Mouse (Mus musculus): ENCODE measurements around the gene Calm2. TPM values are rescaled to one million over a fixed set of nuclear protein-coding genes. Genes with fewer than 3 reads are reported as not detected.
A peak's percentile ranks its signal among the peaks of the same experiment; 100 is the strongest.

Calm2 gene
- total RNA-seq, 2 experiments from 2014 or later, result 2,255 to 2,273 TPM

- peak; percentile 69 to 77 for DNase-seq (ENCODE audit: low spot score in 2 of 2)
Observed at GRCm38 (mm10) chr17:87459750-87460668, 13.3 kb upstream of the Calm2 start.

- no peak for DNase-seq (ENCODE audit: low spot score in 2 of 2)
Observed at GRCm38 (mm10) chr17:87458911-87459749, 12.4 kb upstream of the Calm2 start.

- DNase-seq (ENCODE audit: low spot score in 2 of 2), result no peak
Observed at GRCm38 (mm10) chr17:87457961-87458360, 11.2 kb upstream of the Calm2 start.

GRCm38 (mm10) chr17:87454121-87454520 lies 7.4 kb upstream of the Calm2 start:
- DNase-seq (ENCODE audit: low spot score in 2 of 2), result no peak

GRCm38 (mm10) chr17:87453336-87453735 lies 6.6 kb upstream of the Calm2 start:
- DNase-seq (ENCODE audit: low spot score in 2 of 2), result no peak

GRCm38 (mm10) chr17:87448881-87449280 lies 2.1 kb upstream of the Calm2 start:
- DNase-seq (ENCODE audit: low spot score in 2 of 2), result no peak

- DNase-seq (ENCODE audit: low spot score in 2 of 2), result no peak
Observed at GRCm38 (mm10) chr17:87448339-87448738, 1.6 kb upstream of the Calm2 start.

GRCm38 (mm10) chr17:87447612-87448200 lies 971 bp upstream of the Calm2 start:
- DNase-seq (ENCODE audit: low spot score in 2 of 2), result no peak

- DNase-seq (ENCODE audit: low spot score in 2 of 2), result peak; percentile 64 to 67
Observed at GRCm38 (mm10) chr17:87445917-87446766, 593 bp downstream of the Calm2 start.

GRCm38 (mm10) chr17:87445337-87445916 lies 1.3 kb downstream of the Calm2 start:
- DNase-seq (ENCODE audit: low spot score in 2 of 2), result no peak

- DNase-seq (ENCODE audit: low spot score in 2 of 2), result no peak
Observed at GRCm38 (mm10) chr17:87444763-87445162, 2.0 kb downstream of the Calm2 start.

GRCm38 (mm10) chr17:87441537-87441936 lies 5.2 kb downstream of the Calm2 start:
- no peak for DNase-seq (ENCODE audit: low spot score in 2 of 2)

- no peak for DNase-seq (ENCODE audit: low spot score in 2 of 2)
Observed at GRCm38 (mm10) chr17:87439441-87439840, 7.3 kb downstream of the Calm2 start.

GRCm38 (mm10) chr17:87433929-87434328 lies 12.8 kb downstream of the Calm2 start:
- DNase-seq (ENCODE audit: low spot score in 2 of 2), result no peak

GRCm38 (mm10) chr17:87432743-87433142 lies 14.0 kb downstream of the Calm2 start:
- DNase-seq (ENCODE audit: low spot score in 2 of 2), result no peak

- no peak for DNase-seq (ENCODE audit: low spot score in 2 of 2)
Observed at GRCm38 (mm10) chr17:87432314-87432713, 14.4 kb downstream of the Calm2 start.

GRCm38 (mm10) chr17:87429431-87429830 lies 17.3 kb downstream of the Calm2 start:
- DNase-seq (ENCODE audit: low spot score in 2 of 2), result no peak

GRCm38 (mm10) chr17:87427511-87427910 lies 19.2 kb downstream of the Calm2 start, which contains the start of gene Stpg4:
Stpg4 (minus strand) TSS chr17:87427741.
- no peak for DNase-seq (ENCODE audit: low spot score in 2 of 2)

GRCm38 (mm10) chr17:87418082-87418481 lies 28.7 kb downstream of the Calm2 start:
- no peak for DNase-seq (ENCODE audit: low spot score in 2 of 2)

- DNase-seq (ENCODE audit: low spot score in 2 of 2), result no peak
Observed at GRCm38 (mm10) chr17:87406646-87407045, 40.1 kb downstream of the Calm2 start.

All from left cerebral cortex, adult 18-20 months (tissue).